Mouse (Mus musculus) urinary bladder, adult 18-20 months (tissue): ENCODE data around the gene Rin2.

Source experiments
- DNase-seq, 2 experiments: peaks; one replicate each; pipeline ENCODE4 v3.0.0; 2022; ENCODE audit warnings: low spot score in 2 of 2, mixed read lengths in 2 of 2

Gene Rin2

DNA sequence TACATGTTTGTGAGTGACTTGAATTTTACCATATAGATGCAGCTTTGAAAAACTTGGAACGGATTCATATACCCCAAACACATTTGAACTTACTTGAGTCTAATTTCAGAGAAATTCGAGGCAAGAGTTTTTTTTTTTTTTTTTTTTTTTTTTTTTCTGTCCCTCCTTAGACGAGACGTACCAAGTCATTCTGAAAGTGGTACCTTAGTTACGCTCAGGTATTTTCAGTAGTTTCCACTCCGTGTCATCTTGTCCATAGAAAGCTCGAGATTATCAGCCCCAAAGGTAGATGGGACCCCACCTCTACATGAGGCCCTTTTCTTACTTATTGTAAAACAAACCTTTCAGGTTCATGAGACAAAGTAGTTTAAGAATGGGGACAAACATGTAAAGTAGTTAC, 55.9 kb downstream of the Rin2 start:
- no peak for DNase-seq

DNA sequence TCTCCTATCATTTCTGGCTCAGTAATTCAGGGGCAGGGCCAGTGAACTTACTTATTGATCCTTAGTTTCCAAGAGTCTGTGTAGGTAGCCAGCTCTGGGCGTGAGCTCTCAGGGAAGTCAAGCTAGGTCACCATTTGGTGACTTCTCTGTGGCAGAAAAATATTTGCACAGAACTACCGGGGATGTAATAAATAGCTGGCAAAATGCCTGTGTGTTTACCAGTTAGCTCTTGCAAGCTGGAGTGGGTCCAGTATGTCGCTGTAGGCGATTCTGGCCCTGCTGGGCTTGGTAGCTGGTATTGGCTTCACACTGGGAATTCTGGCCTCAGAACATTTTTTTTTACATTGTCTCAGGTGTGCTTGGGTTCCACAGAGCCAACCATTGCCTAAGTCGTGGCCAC, 60.1 kb downstream of the Rin2 start:
- DNase-seq = no peak

DNA sequence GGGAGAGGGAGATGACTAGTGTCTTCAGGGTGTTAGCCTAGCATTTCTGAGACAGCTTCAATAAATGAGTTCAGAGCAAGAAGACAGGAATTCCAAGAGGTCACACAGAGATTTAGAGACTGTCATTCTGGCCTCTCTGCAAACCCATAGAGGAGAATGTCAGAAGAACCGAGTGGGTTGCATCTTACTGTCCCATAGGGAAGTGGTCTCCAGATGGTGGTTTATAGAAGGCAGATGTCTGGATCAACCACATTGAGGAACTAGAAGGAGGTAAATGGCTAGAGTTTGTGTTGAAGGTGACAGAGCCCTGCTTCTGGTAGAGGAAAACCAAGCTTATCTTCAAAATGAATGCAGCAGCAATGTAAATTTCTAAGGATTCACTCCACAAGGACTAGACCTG, 61.5 kb downstream of the Rin2 start:
- DNase-seq = no peak

DNA sequence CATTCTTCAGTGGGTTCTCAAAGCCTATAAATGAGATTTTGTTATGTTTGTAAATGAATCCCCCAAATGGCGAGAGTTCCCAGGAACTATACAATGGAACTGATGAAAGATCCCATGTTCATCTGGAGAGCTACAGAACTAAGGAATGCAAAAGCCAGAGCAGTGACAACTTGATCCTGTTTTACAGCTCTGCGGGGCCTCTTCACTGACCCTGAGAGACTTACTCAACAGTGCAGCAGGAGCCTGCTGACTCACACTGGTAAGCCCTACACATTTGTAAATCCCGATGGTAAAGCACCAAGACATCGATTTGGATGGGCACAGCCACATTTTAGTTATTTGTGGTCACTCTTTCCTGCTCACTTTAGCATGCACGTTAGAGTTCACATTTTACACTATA, 62.2 kb downstream of the Rin2 start:
- no peak for DNase-seq

DNA sequence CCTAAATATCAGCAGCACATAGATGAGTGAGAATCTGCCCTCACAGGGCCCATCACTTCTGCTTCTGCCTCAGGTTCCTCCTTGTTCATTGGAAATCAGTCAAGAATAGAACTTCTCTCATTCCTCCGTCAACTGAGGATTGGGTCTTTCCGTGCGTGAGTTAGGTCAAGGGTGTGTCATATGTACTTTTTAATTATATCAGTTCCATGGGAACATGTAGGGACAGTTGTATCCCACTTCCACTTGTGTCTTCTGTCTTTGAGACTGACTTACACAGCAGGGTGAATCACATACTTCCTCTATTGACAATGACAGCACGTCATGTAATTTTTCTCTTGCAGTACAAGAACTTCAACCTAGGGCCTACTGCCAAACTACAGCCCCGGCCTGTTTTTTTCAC, 65.7 kb downstream of the Rin2 start:
- no peak for DNase-seq

DNA sequence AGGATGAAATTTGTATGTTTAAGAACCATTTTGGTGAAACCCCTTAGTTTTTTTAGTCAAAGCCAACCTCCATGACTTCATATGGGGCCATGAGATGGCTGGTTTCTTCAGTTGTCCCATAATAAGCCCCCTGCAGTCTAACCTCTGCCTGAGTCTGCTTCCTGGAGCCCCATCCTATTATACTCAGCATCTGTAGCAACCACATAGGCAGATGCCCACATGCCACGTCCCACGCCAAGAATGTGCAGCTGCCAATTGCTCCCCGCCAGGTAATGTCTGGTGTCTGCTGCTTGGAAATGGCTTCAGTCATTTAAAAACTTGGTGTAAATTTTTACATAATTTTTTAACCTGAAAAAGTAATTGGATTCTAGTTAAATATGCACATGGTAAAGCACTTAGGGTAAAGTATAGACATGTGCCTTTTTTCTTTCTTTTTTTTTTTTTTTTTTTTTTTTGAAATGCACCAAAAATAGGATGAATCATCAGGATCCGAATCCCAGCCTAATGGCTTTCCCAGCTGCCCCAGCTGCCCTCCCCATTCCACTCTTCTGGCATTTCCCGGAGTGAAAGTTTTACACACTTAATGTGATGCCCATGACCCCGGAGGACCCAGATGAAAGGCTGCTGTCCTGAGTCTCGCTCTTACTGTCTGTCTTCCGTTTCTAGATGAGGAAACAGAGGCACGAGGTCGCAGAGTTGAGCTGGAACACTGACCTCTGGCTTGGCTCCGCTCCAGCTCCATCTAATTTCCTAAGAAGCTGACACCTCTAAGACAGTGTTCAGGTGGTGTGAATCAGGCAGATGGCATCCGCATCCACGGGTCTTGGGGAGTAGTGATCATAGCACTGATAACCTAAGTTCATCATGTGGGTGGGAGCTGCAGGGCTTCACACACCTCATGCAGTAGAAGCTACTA, 68.0 kb downstream of the Rin2 start:
- no peak for DNase-seq

DNA sequence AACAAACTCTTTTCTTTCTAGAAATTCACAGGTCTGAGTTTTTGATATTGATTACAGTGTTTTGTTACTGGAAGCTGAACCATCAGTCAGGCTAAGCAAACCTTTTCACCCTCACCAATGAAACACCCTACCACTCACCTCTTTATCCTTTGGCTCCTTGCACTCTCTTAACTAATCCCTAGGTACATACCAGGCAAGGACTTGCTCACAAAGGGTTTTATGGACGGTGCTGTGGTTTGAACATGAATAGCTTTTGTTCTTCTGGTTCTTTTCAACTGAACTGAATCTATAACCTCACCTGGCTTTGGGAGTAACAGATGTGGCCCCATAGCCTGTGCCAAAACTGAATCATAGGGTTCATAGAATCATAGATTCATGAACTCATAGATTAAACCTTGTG, 71.4 kb downstream of the Rin2 start:
- DNase-seq = no peak

DNA sequence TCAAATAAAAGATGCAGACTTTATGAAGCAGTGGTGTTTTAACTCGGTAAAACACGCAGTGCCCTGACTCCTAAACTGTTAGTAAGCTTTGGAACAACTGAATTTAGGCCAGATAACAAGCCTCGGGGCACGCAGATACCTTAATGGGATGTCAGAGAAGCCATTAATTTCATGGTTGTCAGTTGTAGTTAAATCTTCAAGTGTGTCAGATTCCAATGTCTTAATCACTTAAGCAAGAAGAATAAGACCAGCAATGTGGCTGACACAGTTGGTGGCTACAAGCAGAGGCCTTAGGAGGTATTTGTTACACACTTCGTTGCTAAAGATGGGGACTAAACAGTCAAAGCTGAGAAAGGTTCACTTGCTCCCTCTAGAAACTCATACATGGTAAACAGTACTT, 74.6 kb downstream of the Rin2 start:
- DNase-seq = no peak

DNA sequence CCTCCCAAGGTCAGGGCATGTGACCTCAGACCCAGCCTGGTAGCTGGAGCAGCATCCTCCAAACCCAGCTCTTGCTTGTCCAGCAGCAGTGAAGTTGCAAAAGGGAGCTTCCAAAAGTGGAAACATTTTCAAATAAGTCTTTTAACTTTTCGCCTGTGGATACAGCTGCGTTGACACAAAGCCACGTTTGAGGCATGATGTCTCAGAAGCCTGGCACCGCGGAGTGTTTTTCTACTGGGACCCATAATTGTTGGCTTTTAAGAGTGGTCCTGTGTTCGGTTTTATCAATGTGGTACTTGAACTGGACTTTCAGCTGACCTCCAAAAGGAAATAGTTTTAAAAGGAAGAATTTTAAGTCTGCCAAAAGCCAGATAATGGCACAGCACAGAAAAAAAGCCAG, 77.6 kb downstream of the Rin2 start:
- no peak for DNase-seq

DNA sequence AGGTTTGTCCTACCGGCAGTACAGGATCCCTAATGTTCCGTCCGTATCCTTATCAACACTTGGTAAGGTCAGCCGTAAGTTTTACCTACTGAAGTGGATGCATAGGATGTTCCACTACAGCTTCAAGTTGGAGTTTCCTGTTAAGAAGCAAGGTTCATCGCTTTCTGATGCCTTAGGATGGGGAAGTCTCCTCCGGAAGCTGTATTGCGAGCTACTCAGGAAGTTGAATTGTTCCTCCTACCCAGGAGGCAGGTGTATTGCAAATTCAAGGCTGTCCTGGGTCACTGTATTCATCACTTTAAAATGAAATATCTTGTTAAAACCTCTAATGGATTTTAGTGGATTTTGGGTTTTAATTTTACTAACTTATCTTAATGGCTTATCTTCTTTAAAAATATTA, 79.0 kb downstream of the Rin2 start:
- DNase-seq = no peak

DNA sequence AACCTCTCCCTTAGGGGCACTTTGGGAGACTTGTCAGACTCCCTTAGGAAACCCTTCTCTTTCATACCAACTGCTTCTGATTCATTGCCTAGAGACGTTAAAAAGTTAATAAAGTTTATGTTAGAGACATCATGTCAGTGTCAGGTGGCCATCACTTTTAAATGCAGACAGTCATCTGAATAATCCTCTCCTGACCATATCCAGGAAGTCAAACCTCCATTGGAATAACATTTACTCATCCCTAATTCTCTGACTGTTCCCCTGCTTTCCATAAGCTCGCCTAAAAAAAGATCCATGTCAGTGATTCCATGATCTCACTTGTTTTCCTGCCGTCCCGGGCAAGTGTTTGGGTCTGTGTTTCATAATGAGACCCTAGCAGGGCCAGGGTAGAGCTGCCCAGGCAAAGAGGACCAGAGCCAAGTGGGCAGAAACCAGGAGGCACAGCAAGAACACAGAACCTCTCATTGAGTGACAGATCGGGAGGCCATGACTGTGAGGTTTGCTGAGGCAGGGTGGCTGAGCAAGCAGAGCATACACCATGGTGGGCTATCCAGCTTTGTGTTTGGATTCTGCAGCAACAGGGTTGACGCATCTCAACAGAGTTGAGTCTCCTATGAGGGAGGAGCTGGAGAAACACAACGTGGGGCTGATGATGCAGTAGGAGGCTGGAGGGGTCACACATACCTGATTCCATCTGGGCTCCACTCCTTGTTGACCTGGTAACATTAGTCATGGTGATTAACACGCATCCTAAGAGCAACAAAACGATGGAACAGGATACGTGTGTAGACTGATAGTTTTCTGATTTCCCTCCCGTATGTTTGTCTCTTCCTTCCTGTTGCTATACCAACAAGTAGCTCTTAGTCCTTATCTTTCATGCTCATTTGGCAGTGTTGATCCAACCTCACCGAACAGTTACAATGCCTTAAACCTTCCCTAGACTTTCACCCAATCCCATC, 81.1 kb downstream of the Rin2 start:
- no peak for DNase-seq

DNA sequence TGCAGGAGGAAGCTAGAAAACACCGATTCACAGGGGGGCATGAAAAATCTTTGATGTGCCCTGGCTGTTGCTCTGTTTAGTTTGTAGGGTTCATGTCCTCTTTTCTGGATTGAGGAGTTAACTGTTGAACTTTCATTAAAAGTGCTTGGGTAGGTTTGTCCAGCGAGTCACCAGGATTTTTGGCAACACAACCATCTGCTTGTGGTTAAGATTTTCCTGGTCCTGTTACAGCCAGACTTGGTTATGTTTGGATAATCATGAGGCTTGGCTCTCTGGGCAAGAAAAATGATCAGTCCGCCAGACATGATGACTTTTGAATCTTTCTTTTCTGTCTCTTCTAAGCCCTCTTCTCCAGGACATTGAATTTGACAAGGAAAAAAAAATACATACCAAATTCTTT, 85.1 kb downstream of the Rin2 start:
- DNase-seq = no peak

DNA sequence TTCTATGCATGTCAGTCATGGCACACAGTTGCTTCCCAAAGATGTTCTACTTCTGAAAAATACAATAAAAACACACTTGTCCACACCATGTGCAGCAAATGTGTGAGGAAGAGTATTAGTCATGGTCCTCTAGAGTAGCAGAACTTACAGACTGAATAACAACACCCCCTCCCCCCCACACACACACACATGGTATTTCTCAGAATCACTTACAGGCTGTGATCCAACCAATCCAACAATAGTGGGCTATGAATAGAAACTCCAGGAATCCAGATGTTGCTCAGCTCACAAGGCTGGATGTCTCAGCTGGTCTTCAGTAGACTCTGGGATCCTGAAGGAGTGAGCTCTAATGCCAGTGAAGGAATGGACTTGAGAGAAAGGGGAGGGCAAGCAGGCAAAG, 86.4 kb downstream of the Rin2 start:
- DNase-seq = no peak

DNA sequence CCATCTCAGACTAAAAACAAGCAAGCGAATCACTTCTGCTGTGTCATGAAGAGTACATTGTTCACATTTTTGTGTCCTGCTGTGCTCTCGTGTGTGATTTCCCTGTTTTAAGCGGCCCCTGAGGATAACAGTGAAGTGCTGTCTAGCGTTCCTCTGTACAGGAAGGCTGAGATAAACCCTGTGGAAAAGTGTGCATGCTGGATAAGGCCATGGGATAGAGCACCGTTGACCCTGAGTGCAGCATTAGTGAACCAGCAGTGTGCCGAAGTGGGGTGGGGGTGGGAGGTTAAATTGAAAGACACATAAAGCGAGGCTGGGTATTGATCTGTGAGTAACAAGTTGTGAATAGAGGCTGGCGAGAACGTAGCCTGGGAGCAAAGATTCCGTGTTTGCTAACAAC, 94.9 kb downstream of the Rin2 start:
- DNase-seq = no peak

DNA sequence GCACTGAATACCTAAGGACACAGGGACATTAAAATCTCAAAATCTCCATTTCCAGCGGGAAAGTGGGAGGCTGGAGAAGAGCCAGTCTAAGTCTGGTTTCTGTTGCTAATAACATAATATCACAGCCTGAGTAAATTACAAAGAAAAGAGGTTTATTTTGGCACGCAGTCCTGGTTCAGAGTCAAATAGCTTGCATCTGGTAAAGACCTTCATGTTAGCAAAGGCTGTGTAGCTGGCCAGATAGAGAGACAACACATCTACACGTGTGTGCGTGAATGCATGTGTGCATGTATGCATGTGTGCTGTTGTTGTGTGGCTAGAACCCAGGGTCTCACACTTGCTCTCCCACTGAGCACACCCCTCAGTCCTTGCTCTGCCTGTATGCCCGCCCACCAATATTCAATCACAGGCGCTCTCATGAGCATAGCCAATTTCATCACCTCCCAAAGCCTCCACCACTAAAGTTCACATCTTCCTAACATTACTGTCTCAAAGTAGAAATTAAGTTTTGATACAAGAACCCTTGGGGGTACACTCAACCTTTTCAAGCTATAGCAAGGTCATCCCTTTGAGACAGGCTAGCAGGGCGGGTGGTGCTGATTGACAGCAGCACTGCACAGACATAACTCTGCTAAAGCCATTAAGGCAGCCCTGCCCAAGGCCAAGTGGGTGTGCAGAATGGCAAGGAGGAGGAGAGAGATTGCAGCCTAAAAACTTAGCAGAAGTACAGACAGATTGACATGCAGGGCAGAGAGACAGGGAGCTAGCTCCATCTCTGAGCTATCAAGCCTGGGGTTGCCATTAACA, 95.9 kb downstream of the Rin2 start:
- no peak for DNase-seq

DNA sequence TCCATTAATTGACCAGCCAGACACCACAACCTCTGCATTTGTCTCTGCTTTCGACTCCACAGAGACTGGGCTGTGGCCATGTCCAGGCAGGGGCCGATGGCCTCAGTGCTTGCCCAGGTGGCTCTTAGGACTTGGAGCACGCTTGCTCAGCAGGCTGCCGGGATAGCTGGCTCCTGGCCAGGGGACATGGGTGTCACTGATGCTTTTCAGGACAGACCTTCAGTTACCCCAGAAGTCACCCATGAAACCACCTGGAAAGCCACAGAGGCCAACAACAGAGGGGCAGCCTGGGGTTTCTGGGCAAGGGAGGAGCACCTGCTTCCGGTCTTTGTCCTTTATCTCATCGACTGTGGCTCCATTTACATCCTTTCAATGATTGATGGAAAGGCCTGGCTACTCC, 108.2 kb downstream of the Rin2 start:
- DNase-seq = no peak

DNA sequence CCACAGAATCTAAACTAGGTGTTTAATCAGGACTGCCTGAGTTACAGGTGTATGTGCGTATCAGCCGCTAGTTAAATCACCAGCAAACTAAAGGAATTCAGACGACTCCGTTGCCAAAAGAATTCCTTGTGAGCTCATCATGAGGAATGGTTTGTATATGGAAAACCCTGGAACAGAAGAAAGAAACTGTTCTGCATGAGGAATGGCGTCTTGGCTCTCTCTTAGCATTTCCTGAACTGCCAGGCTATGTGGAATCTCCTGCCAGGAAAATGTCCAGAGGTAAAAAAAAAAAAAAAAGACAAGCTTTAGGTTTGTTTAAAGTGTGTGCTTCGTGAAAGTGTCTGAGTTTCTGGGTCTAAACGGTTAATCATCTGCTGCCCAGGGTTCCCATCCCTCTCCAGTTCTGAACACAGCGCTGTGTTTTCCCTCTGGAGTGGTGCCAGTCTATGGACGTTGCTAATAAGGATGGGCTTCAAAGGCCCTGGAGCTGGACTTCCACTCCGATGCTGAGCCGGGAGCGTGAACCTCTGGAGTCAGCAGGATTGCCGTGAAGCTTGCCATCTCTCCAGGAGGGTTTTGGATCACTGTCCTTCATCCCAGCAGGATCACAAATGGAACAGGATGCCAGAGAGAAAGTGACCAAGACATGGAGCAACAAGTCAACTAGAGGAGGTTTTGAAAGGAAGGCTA, 109.4 kb downstream of the Rin2 start:
- no peak for DNase-seq

DNA sequence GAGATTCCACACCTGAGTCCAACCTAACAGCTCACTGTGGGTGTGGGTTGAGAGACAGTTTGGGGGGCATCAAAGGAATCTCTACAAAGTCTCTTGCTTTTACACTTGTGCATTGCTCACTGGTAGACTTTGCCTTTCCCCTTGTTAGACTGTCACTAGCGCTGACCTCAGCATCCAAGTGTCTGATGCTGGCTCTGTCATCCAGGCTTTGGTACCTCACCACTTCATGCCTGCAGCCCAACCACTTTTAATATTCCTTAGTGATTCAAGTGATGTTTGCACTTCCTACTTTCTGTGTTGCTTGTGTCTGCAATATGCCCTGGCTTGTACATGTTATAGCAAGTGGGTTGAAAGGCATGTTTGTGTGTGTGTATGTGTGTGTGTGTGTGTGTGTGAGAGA, 109.9 kb downstream of the Rin2 start:
- no peak for DNase-seq

DNA sequence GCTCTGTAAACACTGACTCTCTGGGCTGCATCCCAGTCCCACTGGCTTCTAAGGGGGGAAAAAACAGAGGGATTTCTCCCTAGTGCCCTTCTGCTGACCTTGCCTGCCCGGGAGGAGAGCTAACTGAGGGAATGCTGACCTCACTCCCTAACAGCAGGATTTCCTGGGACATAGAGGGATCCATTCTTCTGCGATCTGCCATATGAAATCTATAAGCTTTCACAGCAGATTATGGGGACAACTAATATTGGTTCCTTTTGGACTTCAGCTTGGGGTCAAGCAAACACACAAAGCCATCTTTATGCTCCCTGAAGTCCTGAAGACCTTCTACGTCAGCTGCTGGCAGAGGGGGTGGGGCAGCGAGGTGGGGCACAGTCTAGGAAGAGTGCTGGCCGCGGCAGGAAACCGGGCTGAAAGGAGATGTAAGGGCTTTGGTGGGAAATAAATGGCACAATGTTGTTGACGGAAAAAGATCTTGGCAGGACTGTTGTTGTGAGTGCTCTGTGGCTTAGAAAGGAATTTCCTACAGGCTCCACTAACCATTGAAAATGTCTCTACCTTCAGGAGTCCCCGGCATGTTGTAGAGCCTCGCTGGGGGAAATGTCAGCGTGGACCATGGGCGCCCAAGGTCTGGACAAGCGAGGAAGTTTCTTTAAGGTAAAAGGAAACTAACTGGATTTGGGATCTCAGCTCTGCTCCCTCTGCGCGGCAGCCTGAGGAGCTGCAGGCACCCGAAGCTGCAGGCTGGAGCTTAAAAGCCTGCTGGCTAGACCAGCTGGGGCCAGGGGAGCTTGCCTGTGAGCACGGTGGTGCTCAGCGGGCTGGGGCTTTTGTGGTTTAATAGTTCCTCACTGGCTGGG, 111.0 kb downstream of the Rin2 start:
- DNase-seq = peak; percentile 15 to 49

DNA sequence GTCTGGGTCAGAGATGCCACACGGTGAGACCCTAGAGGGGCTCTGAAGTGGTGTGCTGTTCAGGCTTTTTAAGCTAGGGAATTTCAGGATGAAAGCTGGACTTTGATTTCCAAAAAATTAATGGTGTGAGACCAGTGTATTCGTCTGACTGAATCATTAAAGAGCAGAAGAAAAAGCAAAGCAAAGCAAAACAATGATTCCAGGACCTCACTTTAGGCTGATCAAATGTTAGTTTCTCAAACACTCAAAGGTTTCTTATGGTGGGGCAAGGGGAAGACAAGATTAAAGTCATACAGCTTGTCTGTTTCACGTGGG, 111.6 kb downstream of the Rin2 start:
- no peak for DNase-seq

DNA sequence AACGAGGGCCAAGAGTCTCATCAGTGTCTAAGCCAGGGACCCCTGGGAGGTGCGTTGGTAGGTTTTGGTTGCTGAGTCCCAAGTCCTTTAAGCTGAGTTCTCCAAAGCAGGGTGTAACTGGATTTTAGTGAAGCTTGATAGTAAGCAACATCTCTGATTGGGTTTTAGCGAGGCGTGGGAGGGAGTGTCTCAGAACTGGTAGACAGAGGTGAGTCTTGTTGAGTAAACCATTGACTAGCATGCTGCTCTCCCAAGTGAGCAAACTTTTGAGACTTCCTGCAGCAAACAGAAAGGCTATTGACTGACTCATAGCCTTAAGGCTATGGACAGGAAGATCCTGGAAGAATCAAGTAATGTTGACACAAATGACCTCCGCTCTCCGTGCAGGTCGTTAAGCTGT, 112.5 kb downstream of the Rin2 start:
- DNase-seq = no peak
